Mouse (Mus musculus): ENCODE measurements around the gene Ldlr. TPM values are rescaled to one million over a fixed set of nuclear protein-coding genes. Genes with fewer than 3 reads are reported as not detected.

Gene Ldlr
- 5.2 and 5.3 TPM in 2 replicates for polyA plus RNA-seq (2015; fragmentation: Nextera tagmentation; extraction: Ambion mirVana)

DNA sequence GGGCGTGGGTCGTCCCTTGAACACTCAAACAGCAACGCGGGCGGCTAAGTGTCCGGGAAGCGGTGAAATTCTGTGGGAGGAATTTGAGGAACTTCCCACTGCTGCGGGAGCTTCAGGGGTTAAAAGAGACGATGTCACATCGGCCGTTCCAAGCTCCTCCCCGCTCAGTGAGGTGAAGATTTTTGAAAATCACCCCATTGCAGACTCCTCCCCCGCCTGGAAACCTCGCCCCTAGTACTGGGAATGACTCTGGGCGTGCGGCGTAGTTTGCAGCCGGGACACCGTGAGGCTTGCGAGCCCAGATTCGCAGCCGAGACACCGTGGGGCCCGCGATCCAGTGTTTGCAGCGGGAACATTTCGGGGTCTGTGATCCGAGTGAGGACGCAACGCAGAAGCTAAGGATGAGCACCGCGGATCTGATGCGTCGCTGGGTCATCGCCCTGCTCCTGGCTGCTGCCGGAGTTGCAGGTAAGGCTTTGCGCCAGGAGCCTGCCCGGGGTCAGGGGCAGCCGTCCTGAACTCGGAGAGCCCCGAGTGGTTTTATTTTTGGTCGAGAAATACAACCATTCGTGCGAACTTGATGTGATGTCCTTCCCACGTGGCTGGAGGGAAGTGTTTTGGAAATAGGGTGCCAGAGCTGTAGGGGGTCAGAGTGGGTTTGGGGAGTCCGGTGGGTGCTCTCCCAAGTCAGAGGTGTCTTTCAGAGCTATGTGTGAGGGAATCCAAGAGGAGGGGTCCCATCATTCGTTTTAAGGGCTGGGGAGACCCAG lies at the start of gene Ldlr:
TSS of gene Ldlr (plus strand) at position 107 of the 770 bp plus-strand sequence.

DNA sequence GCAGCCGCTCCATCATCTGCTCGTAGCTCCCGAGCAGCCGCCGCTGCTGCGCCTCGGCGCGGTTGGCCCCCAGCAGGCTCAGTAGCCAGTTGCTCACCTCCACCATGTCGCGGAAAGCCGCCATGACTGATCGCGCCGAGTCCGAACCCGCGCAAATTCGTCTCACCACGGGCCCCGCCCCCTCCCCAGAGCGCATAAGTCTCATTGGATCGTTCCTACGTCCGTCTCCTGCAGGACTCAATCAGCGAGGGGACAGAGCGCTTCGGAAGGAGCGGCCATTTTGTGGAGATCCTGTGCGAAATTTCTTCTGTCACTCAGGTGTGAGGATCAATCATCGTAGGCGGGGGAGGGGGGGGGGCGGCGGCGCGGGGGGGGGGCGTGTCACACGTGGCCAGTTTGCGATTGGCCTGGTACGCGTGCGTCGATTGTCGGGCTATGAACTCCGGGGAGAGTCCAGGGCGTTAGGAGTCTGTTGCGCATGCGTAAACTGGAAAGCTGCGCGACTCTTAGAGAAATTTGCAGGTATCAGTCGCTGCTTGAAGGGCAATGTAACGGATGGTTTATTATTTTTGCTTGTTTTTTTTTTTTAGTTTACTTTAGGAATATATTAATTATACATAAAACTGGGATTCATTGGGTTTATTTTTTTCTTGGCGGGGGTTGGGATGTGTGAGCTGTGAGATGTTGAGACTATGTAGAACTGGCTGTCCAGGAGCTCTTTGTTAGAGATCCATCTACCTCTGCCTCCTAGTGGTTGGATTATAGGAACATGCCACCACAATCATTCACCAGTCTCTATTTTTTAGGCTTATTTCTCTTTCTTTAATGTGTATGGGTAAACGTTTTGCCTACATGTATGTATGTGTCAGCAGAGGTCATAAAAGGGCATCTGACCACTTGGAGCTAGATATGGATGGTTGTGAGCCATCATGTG lies 37.1 kb downstream of the Ldlr start, which contains the start of gene Spc24:
TSS of gene Spc24 (minus strand) at position 149 of the 934 bp plus-strand sequence.

DNA sequence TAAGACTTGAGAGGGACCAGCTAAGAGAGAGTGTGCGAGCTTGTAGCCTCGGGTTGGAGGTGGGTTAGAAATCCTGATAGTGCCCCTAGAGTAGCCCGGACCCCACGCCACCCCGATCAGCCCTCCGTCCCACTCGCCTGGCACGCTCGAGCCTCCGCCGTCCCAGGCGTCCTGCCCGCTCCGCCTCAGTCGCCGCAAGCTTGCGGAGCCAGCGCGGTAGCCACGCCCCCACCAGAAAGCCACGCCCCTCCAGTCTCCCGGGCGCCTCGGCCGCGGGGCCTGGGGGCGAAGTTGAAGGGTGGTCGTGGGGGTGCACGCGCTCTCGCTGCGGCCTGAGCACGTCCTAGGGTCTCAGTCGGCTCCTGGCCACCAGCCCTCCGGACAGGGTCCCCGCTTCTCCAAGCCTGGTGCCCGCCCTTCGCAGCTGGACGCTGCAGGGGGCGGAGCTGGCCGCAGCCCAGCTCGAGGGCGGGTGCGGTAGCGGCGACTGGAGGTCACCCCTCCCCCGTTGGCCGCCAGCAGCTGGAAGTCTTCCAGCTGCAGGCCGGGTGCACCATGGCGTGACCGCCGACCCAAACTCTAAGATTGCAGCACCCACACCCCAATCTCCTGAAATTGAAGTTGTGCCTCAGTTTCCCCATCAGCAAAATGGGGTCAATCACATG lies 75.2 kb downstream of the Ldlr start, which contains the start of gene Kank2:
TSS of gene Kank2 (minus strand) at position 400 of the 665 bp plus-strand sequence.

Other genes starting within 250 kb of the Ldlr start
- 26.0 and 30.3 TPM in 2 replicates for gene Tmed1, start 213.2 kb upstream of the Ldlr start, polyA plus RNA-seq (2015; fragmentation: Nextera tagmentation; extraction: Ambion mirVana)
- gene AB124611, start 197.3 kb upstream of the Ldlr start, polyA plus RNA-seq (2015; fragmentation: Nextera tagmentation; extraction: Ambion mirVana): 28.3 and 37.9 TPM in 2 replicates
- 16.9 and 17.5 TPM in 2 replicates for gene Carm1, start 176.6 kb upstream of the Ldlr start, polyA plus RNA-seq (2015; fragmentation: Nextera tagmentation; extraction: Ambion mirVana)
- gene Timm29, start 130.8 kb upstream of the Ldlr start, polyA plus RNA-seq (2015; fragmentation: Nextera tagmentation; extraction: Ambion mirVana): 16.4 and 16.7 TPM in 2 replicates
- gene Yipf2, start 130.7 kb upstream of the Ldlr start, polyA plus RNA-seq (2015; fragmentation: Nextera tagmentation; extraction: Ambion mirVana): 11.8 and 13.7 TPM in 2 replicates
- gene Smarca4, start 107.3 kb upstream of the Ldlr start, polyA plus RNA-seq (2015; fragmentation: Nextera tagmentation; extraction: Ambion mirVana): 25.5 and 26.8 TPM in 2 replicates
- 108 and 118 TPM in 2 replicates for gene Spc24, start 36.8 kb downstream of the Ldlr start, polyA plus RNA-seq (2015; fragmentation: Nextera tagmentation; extraction: Ambion mirVana)
- gene Kank2, start 75.3 kb downstream of the Ldlr start, polyA plus RNA-seq (2015; fragmentation: Nextera tagmentation; extraction: Ambion mirVana): 4.1 and 4.5 TPM in 2 replicates
- 0.61 and 0.66 TPM in 2 replicates for gene Angptl8, start 112.0 kb downstream of the Ldlr start, polyA plus RNA-seq (2015; fragmentation: Nextera tagmentation; extraction: Ambion mirVana)
- gene Dock6, start 129.2 kb downstream of the Ldlr start, polyA plus RNA-seq (2015; fragmentation: Nextera tagmentation; extraction: Ambion mirVana): 9.2 and 13.3 TPM in 2 replicates
- gene Rab3d, start 194.7 kb downstream of the Ldlr start, polyA plus RNA-seq (2015; fragmentation: Nextera tagmentation; extraction: Ambion mirVana): 11.6 and 16.2 TPM in 2 replicates
- gene Ccdc159, start 204.0 kb downstream of the Ldlr start, polyA plus RNA-seq (2015; fragmentation: Nextera tagmentation; extraction: Ambion mirVana): 0.63 and 0.84 TPM in 2 replicates
- 16.7 and 22.4 TPM in 2 replicates for gene Tmem205, start 204.1 kb downstream of the Ldlr start, polyA plus RNA-seq (2015; fragmentation: Nextera tagmentation; extraction: Ambion mirVana)
- 1.1 and 1.4 TPM in 2 replicates for gene Plppr2, start 213.6 kb downstream of the Ldlr start, polyA plus RNA-seq (2015; fragmentation: Nextera tagmentation; extraction: Ambion mirVana)
- gene Swsap1, start 232.3 kb downstream of the Ldlr start, polyA plus RNA-seq (2015; fragmentation: Nextera tagmentation; extraction: Ambion mirVana): 2.3 and 2.8 TPM in 2 replicates
- 121 and 135 TPM in 2 replicates for gene Epor, start 240.0 kb downstream of the Ldlr start, polyA plus RNA-seq (2015; fragmentation: Nextera tagmentation; extraction: Ambion mirVana)

All from spleen, postnatal 0 days (tissue).